Mouse (Mus musculus) neural tube, embryonic 14.5 days (tissue): ENCODE data around the gene Cdc14b. TPM values are rescaled to one million over a fixed set of nuclear protein-coding genes. Genes with fewer than 3 reads are reported as not detected.

ENCODE experiments used
- ATAC-seq: fragments of 200-750 bp; cut with Nextera tagmentation; 2 replicates; pipeline ENCODE4 v1.8.0; 2017; ENCODE audit warnings: low read depth, mild to moderate bottlenecking, moderate TSS enrichment, moderate library complexity
- H3K27ac ChIP-seq: fragments of 300-500 bp; sonication (generic); 2 replicates; pipeline ENCODE4 v1.5.1; 2014; ENCODE audit warnings: low read depth, mild to moderate bottlenecking, control low read depth, low read length, moderate library complexity, mixed read lengths
- H3K27me3 ChIP-seq: fragments of 300-500 bp; sonication (generic); 2 replicates; pipeline ENCODE4 v1.6.1; 2014; ENCODE audit warnings: low read length; ENCODE audit not compliant: control insufficient read depth, insufficient read depth
- H3K36me3 ChIP-seq: fragments of 300-500 bp; sonication (generic); 2 replicates; pipeline ENCODE4 v1.6.1; 2014; ENCODE audit warnings: low read length, mixed read lengths; ENCODE audit not compliant: control insufficient read depth, insufficient read depth
- H3K4me1 ChIP-seq: fragments of 300-500 bp; sonication (generic); 2 replicates; pipeline ENCODE4 v1.6.1; 2014; ENCODE audit warnings: low read length; ENCODE audit not compliant: control insufficient read depth, insufficient read depth
- H3K4me2 ChIP-seq: fragments of 300-500 bp; sonication (generic); 2 replicates; pipeline ENCODE4 v1.6.1; 2014; ENCODE audit warnings: mild to moderate bottlenecking, low read depth, low read length, control low read depth
- H3K4me3 ChIP-seq: fragments of 300-500 bp; sonication (generic); 2 replicates; pipeline ENCODE4 v1.5.1; 2014; ENCODE audit warnings: low read depth, low read length, control low read depth, mixed read lengths
- H3K9ac ChIP-seq: fragments of 300-500 bp; sonication (generic); replicated peaks from 2 replicates; pipeline ENCODE4 v1.6.1; 2014; ENCODE audit warnings: low read depth, mild to moderate bottlenecking, control low read depth, low read length, mixed read lengths
- H3K9me3 ChIP-seq: fragments of 300-500 bp; sonication (generic); 2 replicates; pipeline ENCODE4 v1.6.1; 2016; ENCODE audit warnings: low read length; ENCODE audit not compliant: control insufficient read depth
- WGBS: fragments of 180-500 bp; shearing (Covaris S2); extraction: QIAGEN DNeasy Blood & Tissue Kit; methylation state at CpG from one replicate; pipeline ENCODE4 v1.1.7; 2014; 5-methylcytosine and 5-hydroxymethylcytosine counted together
- polyA plus RNA-seq: library from polyadenylated mRNA; unstranded; fragments of >200 nt; fragmentation: Nextera tagmentation; extraction: Ambion mirVana; gene quantifications from 2 replicates; pipeline ENCODE4 v1.2.1, GENCODE M21; 2014

The Cdc14b gene
- polyA plus RNA-seq, 1 experiment from 2014 or later = 4.0 TPM

DNA sequence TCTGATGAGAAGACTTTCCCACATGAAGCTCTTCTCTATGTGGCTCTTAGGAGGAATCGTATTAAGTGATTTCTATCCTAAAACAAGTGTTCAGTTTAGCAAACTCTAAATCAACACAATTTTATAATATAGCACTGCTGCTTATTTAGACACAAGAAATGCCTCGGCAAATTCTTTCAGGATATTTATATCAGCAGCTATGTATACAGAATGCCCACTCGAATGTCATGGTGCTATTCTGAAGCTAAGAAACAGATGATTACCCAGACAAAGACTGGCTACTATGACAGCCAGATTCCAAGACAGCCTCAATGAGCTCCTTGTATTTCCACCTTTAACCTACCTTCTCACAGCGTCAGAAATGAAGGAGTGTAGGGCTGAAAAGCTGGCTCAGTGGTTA is 42.0 kb downstream of the Cdc14b start:
- WGBS = 83% methylated on average over 4 of the region's 4 CpGs
- no peaks in the 10 kb centered on the region for H3K4me1 ChIP-seq
- no peaks in the 10 kb centered on the region for H3K9me3 ChIP-seq
- no peak overlapping the region for H3K4me2 ChIP-seq
- no peak overlapping the region for H3K27ac ChIP-seq
- H3K36me3 ChIP-seq = no peaks in the 10 kb centered on the region
- ATAC-seq = no peak
- no peak overlapping the region for H3K9ac ChIP-seq
- no peaks in the 10 kb centered on the region for H3K27me3 ChIP-seq
- no peak overlapping the region for H3K4me3 ChIP-seq

GRCm38 (mm10) chr13:64226725-64227124 is 48.4 kb downstream of the Cdc14b start:
- ATAC-seq = no peak
- no peak overlapping the region for H3K4me2 ChIP-seq
- H3K9me3 ChIP-seq = no peaks in the 10 kb centered on the region
- 93% methylated on average over 4 of the region's 4 CpGs for WGBS
- no peak overlapping the region for H3K4me3 ChIP-seq
- no peaks in the 10 kb centered on the region for H3K27me3 ChIP-seq
- H3K9ac ChIP-seq = no peak overlapping the region
- no peaks in the 10 kb centered on the region for H3K4me1 ChIP-seq
- H3K27ac ChIP-seq = no peak overlapping the region
- no peaks in the 10 kb centered on the region for H3K36me3 ChIP-seq

DNA sequence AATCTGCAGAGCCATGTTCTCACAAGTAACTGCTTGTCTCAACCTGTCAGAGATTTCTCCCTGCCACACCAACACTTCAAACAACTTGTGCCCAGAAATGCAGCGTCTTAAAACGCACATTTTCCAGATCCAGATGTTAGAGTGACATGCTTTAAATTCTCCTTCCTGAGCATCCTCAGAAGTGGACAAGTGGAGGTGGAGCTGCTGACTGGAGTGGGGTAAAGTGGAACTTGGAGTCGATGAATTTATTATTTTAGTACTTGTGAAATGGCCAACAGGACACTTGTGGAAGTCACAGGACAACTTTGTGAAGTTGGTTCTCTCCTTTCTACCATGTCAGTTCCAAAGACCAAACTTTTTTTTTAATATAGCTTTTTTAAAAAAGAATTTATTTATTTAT is 49.4 kb downstream of the Cdc14b start:
- 92% methylated on average over 3 of the region's 3 CpGs for WGBS
- Histone ChIP-seq H3K36me3 (no peaks in the 10 kb centered on the region), H3K4me2 (no peak overlapping the region), H3K9ac (no peak overlapping the region), H3K4me1 (no peaks in the 10 kb centered on the region), H3K9me3 (no peaks in the 10 kb centered on the region), H3K27me3 (no peaks in the 10 kb centered on the region), H3K27ac (no peak overlapping the region), H3K4me3 (no peak overlapping the region)
- no peak for ATAC-seq

GRCm38 (mm10) chr13:64214891-64215290 is 60.2 kb downstream of the Cdc14b start:
- Histone ChIP-seq H3K27ac (no peak overlapping the region), H3K27me3 (no peaks in the 10 kb centered on the region), H3K36me3 (no peaks in the 10 kb centered on the region), H3K4me2 (no peak overlapping the region), H3K4me3 (no peak overlapping the region), H3K9ac (no peak overlapping the region), H3K4me1 (no peaks in the 10 kb centered on the region), H3K9me3 (no peaks in the 10 kb centered on the region)
- WGBS = 95% methylated on average over 5 of the region's 5 CpGs
- no peak for ATAC-seq

DNA sequence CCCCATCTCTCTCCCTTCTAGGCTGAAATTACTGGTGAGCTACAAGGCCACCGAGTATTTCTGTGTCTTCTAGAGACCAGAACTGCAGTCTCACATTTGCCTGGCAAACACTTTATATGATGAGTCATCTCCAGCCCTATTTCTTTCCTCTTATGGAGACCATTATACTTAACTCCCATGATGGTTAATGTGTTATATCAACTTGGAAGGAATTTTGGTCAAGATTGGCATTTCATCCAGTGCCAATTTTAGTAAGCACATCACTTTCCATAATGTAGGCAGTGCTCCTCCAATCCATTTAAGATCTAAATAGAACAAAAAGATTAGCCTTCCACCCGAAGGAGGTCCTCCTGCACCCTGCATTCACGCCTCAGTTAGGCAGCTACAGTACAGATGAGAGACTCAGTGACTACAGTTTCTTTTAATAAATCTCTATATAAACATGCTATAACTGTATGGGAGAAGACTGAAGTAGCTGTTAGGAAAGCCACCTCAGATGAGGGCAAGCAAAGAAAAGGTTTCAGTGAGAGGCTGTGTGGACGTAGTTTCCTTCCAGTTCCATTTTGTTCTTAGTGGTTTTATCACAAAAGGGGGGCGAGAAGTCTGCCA is 63.0 kb downstream of the Cdc14b start:
- no peak overlapping the region for H3K4me2 ChIP-seq
- H3K27ac ChIP-seq = no peak overlapping the region
- H3K27me3 ChIP-seq = no peaks in the 10 kb centered on the region
- no peak overlapping the region for H3K4me3 ChIP-seq
- no peak for ATAC-seq
- 91% methylated on average over 5 of the region's 5 CpGs for WGBS
- no peaks in the 10 kb centered on the region for H3K36me3 ChIP-seq
- H3K4me1 ChIP-seq = no peaks in the 10 kb centered on the region
- no peak overlapping the region for H3K9ac ChIP-seq
- no peaks in the 10 kb centered on the region for H3K9me3 ChIP-seq

DNA sequence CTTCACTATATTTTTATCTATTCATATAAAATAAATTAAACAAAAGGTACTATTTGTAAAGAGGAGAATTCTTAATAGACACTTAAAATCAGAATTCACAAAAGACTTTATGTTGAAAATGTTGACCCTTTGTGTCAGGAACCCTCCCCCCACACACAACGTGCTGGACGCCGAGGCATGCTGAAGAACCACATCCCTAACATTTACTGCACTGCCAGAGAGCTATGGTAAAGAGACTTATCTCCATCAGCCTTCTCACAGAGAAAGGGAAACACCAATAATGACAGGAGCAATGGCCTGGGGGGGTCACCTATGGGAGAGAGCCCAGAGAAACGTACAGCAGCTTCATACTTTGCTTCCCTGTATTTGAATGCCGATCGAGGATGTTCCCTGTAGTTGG is 66.9 kb downstream of the Cdc14b start:
- Histone ChIP-seq H3K9me3 (no peaks in the 10 kb centered on the region), H3K36me3 (no peaks in the 10 kb centered on the region), H3K27me3 (no peaks in the 10 kb centered on the region), H3K4me1 (no peaks in the 10 kb centered on the region), H3K9ac (no peak overlapping the region), H3K4me3 (no peak overlapping the region), H3K27ac (no peak overlapping the region), H3K4me2 (no peak overlapping the region)
- ATAC-seq = no peak
- 90% methylated on average over 6 of the region's 6 CpGs for WGBS

GRCm38 (mm10) chr13:64205186-64205585 is 69.9 kb downstream of the Cdc14b start:
- no peak overlapping the region for H3K9ac ChIP-seq
- H3K27me3 ChIP-seq = no peaks in the 10 kb centered on the region
- ATAC-seq = 0 out of 2 replicates have a peak, but pooled peaks have one; percentile 24
- no peak overlapping the region for H3K27ac ChIP-seq
- H3K9me3 ChIP-seq = no peaks in the 10 kb centered on the region
- WGBS = 37% methylated on average over 2 of the region's 2 CpGs
- H3K4me1 ChIP-seq = no peaks in the 10 kb centered on the region
- no peak overlapping the region for H3K4me2 ChIP-seq
- H3K36me3 ChIP-seq = no peaks in the 10 kb centered on the region
- H3K4me3 ChIP-seq = no peak overlapping the region

GRCm38 (mm10) chr13:64204726-64205125 is 70.4 kb downstream of the Cdc14b start:
- Histone ChIP-seq H3K4me3 (no peak overlapping the region), H3K27me3 (no peaks in the 10 kb centered on the region), H3K9ac (no peak overlapping the region), H3K4me1 (no peaks in the 10 kb centered on the region), H3K36me3 (no peaks in the 10 kb centered on the region), H3K27ac (no peak overlapping the region), H3K9me3 (no peaks in the 10 kb centered on the region), H3K4me2 (no peak overlapping the region)
- 85% methylated on average over 2 of the region's 2 CpGs for WGBS
- ATAC-seq = no peak

- no peaks in the 10 kb centered on the region for H3K36me3 ChIP-seq
- 98% methylated on average over 4 of the region's 4 CpGs for WGBS
- no peaks in the 10 kb centered on the region for H3K27me3 ChIP-seq
- H3K4me2 ChIP-seq = no peak overlapping the region
- no peak overlapping the region for H3K27ac ChIP-seq
- no peaks in the 10 kb centered on the region for H3K4me1 ChIP-seq
- no peak overlapping the region for H3K4me3 ChIP-seq
- H3K9ac ChIP-seq = no peak overlapping the region
- ATAC-seq = no peak
- H3K9me3 ChIP-seq = no peaks in the 10 kb centered on the region
These were observed 74.2 kb downstream of the Cdc14b start for GRCm38 (mm10) chr13:64200911-64201310.
